Mouse (Mus musculus) left cerebral cortex, postnatal 4 days (tissue): ENCODE results near the gene Pxmp4. TPM values are rescaled to one million over a fixed set of nuclear protein-coding genes. Genes with fewer than 3 reads are reported as not detected.

Experiments used
- DNase-seq: peaks from one replicate; pipeline ENCODE4 v3.0.0-alpha.2; 2022
- intact Hi-C: fragments of 180-260 bp; cut with DNase I; formaldehyde crosslinking; loops from one replicate; pipeline ENCODE4 v1.15.1; 2025
- total RNA-seq, 2 experiments: library from RNA; stranded (reverse); gene quantifications; 2 replicates each; pipeline ENCODE4 v1.2.3; 2021

Pxmp4 gene
- total RNA-seq, 2 experiments from 2014 or later, result 11.8 to 12.2 TPM

DNA sequence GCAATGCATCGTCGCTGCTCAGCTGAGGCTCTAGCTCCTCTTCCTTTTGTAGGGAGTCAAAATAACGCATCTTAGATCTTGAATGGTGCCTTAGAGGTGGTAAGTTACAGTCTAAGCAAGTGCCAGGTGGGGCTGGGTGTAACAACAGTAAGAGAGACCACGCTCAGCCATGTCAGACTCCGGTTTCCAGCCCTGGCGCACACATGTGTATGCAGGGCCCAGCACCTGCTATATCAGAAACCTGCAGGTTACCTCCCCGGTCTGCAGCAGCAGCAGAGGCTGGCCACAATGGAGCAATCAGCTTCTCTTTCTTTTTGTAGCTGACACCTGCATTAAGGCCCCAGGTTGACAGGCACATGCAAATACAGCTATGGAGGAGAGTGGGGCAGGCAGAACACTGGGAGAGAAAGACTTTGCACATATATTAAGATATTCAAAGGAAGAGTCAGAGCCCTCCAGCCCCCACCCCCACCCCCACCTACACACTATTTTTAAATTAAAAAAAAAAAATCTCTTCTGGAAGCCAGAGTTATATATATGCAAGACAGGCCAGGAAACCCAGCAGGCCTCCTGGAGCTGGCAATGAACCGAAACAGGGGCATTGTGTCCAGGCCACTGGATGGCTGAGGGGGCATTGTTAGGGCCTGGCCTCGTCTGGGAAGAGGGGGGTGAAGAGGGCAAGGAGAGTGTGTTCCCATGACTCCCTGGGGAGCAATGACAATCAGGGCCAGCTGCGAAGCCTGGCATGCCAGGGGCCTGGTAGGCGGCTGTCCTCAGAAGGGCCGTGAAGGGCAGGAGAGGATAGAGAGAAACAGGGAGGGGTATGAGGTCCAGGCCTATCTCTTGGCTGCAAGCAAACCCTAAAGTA is 26.4 kb downstream of the Pxmp4 start:
- intact Hi-C loops, result no loop called here
- peak; percentile 36 for DNase-seq

DNA sequence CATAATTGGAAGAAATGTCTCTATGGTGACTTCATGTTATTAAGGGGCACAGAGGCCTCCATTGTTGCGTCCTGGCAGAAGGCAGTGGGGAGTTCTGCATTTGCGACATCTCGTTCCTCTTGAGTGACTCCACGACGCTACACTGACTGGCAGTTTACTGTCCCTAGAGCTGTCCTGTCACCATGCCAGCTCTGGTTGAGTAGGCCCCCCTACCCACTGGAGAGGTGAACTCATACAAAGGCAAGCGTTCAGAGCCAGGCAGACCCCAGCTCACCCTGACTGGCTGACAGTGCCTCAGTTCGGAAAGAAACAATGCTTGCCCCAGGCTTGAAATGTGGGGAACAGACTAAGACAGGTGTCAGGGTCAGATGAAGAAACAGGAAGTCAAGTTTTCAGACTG is 29.2 kb downstream of the Pxmp4 start:
- intact Hi-C loops, result no loop called here
- DNase-seq, result peak; percentile 75

DNA sequence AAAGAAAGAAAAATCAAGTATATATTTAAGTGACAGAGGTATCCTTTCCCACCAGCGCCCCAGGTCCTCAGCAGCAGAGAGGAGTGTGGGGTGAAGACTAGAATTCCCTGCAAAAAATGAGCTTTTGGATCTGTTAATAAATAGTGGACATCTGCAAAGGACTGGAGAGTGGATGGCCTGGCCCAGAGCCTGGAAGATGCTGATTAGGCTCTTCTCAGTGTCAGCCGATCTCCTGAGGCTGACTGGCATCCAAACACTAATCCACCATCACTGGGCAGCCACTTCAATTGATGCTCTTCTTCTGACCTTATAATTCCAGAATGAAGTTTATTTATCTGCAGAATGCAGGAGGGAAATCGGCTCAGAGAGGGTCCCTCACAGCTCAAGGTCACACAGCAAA is 30.5 kb downstream of the Pxmp4 start:
- intact Hi-C loops, result no loop called here

DNA sequence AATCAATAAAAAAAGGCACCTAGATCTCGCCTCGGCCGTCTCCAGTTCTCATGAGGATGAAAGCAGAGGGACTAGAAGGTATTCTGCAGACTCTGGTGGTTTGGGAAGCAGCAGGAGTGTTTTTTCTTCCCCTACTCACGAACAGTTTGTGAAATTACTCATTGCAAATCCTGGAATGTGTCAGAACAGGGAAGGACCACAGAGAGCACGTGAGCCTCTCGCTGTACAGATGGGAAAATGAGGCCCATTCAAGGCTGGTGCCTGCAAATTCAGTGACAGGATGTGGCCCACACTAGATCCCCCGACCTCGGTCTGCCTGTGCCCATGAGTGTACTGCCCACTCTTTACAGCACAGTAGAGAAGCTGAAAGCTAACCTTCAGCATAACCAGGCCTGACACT is 31.5 kb downstream of the Pxmp4 start:
- intact Hi-C loops, result no loop called here
- no peak for DNase-seq

More for the DNA sequence above, 30.5 kb downstream of the Pxmp4 start:
- DNase-seq, result peak; percentile 61

DNA sequence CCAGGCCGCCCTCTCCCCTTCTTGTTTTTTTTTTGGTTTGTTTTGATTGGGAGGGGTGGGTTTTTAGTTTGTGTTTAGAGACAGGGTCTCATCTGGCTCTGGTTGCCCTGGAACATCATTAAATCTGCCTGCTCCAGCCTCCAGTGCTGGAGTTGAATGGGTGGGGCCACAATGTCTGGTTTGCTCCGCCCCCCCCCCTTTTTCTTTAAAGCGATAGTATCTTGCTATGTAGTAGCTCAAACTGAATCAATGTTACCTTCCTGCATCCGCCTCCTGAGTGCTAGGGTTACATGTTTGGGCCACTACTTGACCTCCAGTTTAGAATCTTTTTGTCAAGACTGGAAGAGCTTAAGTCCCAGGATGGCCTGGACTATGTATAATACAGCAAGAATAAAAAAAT is 32.2 kb downstream of the Pxmp4 start:
- DNase-seq, result no peak
- intact Hi-C loops, result no loop called here

DNA sequence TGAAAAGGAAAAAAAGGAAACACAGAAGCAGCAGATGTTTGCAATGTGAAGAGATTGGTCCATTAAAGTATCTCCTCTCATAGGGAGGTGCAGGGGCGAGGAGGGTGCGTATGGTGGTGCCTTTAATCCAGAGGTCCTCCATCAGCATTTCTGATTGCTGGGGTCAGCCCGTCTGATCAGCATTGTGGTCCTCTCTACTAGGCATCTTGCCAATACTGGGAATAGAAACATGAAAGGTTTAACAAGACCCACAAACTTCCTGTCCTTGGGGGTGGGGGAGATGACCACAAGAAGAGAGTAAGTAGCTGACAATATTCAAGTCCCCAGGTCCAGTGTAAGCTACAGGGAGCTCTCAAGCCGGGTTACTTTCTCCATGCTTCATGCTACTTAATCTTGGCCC is 32.8 kb downstream of the Pxmp4 start:
- no peak for DNase-seq
- intact Hi-C loops, result no loop called here

DNA sequence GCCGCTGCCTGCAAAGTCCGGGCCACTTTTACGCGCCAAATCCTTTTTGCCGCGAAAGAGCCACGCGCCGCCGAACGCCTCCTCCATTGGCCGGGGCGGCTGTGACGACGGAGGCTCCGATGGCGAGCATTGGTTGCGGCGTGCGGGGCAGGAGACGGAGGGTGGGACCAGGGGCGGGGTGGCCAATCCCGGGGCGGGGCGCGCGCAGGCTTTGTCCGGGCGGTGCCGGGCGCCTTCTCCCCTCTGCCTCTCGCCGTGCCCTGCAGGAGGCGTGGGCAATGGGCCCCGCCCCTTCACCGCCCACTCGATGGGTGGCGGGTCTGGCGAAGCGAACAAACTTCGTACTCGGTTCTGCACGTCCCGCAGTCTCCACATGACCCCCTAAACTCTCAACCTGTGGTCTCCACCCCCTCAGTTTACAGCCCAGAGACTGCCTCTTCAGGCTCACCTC is 33.6 kb downstream of the Pxmp4 start, which contains the start of gene E2f1:
Gene E2f1, minus strand, starts transcription at position 57 of the 451 bp plus-strand sequence.
- intact Hi-C loops, result no loop called here
- peak; percentile 98 for DNase-seq

DNA sequence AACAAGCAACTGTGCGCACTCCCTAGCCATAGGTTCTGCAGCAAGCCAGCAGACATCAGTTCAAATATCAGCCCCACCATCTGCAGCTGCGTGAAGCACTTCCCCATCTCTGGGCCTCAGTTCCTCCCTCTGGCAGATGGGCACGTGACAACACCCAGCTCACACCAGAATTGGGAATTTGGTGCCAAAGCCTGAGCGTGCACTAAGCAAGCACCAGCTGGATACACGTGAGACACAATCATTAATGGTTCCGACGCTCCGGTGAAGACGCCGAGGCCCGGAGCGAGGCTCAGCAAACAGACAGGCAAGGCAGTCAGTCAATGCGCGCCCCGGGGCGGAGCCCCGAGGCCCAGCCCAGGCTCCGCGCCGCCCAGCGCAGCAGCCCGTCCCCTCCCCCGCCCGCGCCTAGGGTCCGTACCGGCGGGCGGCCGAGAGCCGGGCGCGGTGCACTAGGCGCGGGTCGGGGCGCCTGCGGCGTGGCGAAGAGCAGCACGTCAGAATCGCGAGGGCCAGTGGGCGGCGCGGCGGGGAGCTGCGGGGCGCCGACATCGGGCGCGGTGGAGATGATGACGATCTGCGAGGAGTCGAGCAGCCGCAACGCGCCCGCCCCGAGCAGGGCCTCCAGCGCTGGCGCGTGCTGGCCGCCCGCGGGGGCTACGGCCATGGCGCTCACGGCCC is 34.3 kb downstream of the Pxmp4 start:
- DNase-seq, result peak; percentile 64
- intact Hi-C loops, result no loop called here

DNA sequence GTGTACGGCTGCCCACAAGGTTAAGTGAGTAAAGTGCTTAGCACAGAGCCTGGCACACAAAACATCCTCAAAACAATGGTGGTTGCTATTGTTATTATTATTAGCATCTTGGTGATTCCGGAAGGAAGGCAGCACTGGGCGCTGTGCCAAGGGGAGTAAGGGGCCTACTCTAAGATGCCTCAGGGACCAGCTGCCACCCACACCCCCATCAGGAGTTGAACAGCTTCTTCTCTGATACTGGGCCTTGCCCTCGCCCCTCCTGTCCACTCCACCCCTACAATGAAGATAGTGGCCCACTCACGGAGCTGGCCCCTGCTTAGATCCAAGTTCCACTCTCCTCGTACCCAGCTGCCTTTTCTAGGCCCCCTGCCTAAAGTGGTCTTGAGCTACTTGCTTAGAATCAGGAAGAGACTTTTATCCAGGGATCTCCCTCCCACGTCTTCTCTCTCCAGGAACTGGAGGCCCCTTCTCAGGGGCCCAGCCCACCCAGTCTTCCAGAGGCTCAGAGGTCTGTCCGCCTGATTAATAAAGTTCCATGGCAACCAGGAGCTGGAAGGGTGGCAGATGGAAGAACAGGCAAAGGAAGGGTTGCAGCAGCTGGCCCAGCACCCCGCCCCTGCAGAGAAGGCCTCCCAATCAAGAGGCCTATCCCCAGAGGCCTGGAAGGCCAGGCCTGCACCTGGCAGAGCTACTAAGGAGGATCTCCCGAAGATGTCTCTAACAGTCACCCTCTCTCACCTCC is 35.0 kb downstream of the Pxmp4 start:
- intact Hi-C loops, result no loop called here
- DNase-seq, result peak; percentile 80

DNA sequence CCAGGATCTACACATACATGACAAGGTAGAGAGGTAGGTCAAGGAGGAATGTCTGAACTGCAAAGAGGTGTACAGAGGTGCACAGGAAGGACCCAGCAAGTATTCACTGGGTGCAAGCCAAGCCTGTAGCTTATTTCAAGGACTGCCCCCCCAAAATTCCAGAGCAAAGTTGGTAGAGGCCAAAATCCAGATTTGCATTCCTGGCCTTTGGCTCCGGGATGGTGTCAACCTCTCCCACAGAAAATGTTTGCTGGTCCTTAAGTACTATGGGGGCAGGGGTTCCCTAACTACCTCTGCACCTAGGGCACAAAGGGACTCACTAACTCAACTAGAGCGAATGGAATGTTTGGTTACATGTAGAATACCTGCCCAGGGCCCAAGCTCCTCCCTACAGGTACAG is 35.7 kb downstream of the Pxmp4 start:
- intact Hi-C loops, result no loop called here
- no peak for DNase-seq

DNA sequence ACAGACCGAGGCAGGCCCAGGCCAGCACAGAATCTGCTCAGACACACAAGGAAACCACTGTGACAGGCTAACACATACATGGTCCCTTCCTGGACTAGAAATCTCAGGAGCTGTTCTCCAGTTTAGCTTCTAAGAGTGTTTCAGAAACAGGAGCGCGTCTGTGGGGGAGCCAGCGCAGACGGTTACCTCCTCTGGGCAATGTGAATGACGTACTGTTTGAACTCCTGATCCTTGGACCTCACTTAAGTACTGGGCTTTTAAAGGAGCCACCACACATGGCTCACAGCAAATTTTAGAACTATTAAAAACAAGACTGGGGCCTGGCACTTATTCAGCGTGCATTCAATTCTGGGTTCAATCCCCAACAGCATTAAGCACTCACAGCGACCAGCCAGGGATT is 36.9 kb downstream of the Pxmp4 start:
- no peak for DNase-seq
- intact Hi-C loops, result no loop called here

DNA sequence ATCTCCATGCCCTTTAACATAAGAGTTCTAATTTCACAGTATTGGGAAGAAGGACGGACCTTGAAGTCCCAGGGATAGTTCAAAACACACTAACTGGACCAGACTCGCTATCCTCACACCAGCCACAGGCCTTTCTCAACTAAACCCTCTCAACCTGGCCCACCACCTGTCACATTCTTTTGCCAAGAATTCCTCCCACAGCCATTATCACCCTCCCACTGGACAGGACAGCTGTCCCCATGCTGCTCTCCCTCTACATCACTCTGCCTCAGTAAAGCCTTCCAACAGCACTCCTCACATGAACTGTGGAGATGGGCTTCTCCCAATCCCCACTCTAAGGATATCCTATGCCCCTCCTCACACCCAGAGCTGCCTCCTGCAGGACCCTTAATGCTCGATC is 37.9 kb downstream of the Pxmp4 start:
- DNase-seq, result peak; percentile 78
- intact Hi-C loops, result no loop called here

DNA sequence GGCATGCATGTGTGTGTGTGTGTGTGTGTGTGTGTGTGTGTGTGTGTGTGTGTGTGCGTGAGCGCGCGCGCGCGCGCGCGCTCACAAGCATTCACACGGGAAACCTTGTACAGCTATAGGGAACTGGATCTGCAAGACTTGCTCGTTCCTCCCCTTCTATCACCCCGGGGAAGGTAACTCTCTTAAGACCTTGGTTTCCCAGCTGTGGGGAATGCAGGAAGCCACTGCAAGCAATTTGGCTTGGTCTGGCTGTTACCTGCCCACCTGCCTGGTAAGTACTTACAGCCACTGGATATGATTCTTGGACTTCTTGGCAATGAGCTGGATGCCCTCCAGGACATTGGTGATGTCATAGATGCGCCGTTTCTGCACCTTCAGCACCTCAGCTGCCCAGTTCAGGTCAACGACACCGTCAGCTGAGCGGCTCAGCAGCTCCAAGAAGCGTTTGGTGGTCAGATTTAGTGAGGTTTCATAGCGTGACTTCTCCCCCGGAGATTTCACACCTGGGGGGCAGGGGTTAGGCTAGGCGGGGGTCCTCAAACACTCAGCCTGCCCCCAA is 39.8 kb downstream of the Pxmp4 start:
- intact Hi-C loops, result no loop called here
- DNase-seq, result no peak

DNA sequence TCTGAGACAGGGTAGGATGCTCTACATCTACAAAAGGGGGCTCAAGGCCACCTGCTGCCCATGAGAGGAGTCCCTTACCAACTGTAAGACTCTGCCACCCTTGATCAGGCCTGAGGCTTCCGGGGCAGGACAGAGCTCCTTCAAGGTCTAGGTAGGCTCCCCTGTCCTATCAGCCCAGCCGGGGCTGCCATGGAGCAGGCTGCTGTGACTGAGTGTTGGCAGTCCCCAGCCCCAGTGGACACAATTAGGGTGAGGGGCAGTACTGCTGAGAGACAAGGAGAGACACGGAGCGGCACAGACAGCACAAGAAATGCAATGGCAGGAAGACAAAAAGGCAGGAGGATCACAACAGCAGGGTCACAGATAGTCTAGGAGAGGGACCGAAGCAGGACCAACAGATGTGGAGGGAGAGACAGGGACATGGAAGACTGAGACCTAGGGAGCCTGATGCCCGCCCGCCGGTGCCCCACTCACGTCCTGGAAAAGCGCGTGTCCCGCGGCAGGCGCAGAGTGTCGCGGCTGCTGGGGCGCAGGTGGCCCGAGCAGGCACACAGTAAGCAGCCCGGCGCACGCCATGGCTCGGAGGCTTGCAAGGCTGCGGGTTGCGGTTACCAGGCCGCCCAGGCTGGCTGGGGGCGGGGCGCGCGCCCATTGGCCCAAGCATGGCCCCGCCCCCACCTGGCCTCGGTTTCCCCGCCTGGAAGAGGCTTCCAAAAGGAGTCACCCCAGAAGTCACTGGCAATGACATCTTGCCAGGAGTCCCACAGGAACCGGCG is 45.1 kb downstream of the Pxmp4 start, which contains the start of gene Necab3:
Gene Necab3, minus strand, starts transcription at position 627 of the 776 bp plus-strand sequence.
- peak; percentile 73 for DNase-seq
- intact Hi-C loops, result no loop called here

DNA sequence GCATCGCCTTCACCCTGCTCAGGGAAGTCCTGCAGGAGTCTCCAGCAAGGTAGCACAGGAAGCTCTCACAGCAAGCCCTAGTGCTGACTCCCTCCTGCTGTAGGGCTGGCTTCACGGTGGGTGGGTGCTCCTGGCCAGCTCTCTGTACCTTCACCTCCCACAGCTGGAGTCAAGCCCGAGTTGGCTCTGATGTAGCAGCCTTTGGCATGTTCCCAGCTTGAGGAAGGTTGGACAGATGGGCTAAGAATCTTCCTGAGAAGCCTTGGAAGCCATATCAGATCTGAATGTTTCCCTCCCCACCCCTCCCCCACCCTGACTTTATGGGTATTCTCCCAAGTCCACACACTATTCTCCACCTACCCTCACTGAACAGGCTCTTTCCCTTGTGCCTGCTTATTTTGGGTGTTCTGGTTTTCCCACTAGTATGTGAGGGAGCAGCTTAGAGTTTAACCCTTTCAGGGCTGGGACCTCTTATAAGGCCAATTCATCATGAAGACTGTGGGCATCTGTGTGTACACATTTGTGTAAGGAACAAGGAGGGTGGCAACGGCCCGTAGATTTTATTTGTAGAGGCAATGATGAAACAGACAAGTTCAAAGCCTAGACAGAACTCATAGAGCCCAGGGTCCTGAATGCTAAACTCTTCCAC is 46.2 kb downstream of the Pxmp4 start:
- intact Hi-C loops, result no loop called here
- DNase-seq, result peak; percentile 76

DNA sequence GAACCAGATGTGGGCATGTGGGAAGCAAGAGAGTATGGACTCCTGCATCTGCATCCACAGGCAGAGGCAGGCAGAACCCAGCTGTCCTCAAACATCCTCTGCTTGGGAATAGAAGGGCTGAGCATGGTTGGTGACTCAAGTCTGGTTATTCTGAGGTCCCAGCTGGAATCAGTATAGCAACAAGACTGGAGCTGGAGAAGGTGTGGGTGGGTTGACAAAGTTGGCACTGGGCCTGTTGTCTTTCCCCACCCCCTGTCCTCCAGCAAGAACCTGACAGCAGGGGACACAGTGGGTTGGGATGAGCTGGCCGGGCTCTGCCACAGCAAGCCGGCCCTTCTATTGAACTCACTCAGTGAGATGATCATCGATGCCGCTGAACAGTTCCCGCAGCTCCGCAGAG is 48.3 kb downstream of the Pxmp4 start:
- intact Hi-C loops, result no loop called here
- DNase-seq, result no peak

DNA sequence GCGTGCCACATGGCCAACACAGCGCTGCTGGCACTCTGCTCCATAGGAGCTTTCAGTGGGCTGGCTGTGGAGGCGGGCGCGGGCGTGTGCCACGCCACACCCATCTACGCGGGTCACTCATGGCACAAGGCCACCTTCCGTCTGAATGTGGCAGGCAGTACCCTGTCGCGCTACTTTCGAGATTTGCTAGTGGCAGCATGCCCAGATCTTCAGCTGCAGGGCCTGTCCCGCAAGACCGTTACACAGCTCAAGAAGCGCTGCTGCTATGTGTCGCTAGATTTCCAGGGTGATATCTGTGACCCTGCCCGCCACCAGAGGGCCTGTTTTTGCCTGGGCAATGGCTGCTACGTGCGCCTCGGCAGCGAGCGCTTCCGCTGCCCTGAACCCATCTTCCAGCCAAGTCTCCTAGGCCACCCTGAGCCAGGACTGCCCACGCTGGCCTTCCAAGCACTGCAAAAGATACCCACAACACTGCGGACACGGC is 51.0 kb downstream of the Pxmp4 start:
- intact Hi-C loops, result no loop called here
- DNase-seq, result peak; percentile 98

DNA sequence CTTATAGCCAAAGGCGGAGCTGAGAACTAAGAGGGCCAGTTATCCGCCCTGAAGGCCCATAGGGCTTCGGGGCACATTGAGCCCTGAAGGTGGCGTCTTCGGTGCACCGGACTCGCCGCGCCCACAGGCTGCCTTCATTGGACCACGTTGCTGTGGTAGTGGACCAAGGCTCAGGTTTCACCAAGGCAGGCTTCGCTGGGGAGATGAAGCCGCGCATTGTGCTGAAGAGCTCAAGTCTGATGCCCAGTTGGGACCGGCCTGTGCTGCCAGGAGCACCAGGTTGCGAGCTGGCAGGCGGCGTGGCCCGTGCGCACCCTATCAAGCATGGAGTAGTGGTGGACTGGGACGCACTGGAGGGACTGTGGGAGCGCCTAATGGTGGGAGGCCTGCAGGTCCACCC is 51.6 kb downstream of the Pxmp4 start:
- DNase-seq, result no peak
- intact Hi-C loops, result no loop called here

DNA sequence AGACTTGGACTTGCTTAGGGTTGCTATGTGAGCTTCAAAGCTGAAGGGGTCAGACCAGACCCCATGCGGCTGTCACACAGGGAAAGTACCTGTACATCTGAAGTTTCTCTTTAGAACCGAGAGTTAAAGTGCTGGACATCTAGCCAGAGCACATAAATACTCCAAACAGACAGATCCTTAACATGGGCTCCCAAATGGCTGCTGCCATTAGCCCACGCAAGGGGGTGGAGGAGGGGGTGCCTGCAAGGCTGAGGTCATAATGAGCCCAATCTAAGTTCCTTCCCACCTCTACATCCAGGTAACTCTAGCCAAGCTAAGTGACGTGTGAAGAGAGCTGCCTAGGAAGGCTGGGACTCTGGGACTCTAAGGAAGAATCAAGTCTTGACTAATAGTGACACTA is 52.0 kb downstream of the Pxmp4 start, which contains the start of gene Actl10:
Gene Actl10, plus strand, starts transcription at position 301 of the 400 bp plus-strand sequence.
- intact Hi-C loops, result no loop called here
- DNase-seq, result no peak
